Mouse (Mus musculus) spleen, postnatal 10 days (tissue): Measurements from ENCODE around the gene Cyp2a4.
"Not testable (repeated sequence)": the region's sequence is repeated elsewhere in the genome, so short reads cannot be mapped to it uniquely, and the experiment has no call there.

Source experiments
- DNase-seq, 2 experiments: peaks; one replicate each; pipeline ENCODE4 v3.0.0; 2021 to 2022; ENCODE audit warnings: low spot score in 2 of 2

The Cyp2a4 gene

DNA sequence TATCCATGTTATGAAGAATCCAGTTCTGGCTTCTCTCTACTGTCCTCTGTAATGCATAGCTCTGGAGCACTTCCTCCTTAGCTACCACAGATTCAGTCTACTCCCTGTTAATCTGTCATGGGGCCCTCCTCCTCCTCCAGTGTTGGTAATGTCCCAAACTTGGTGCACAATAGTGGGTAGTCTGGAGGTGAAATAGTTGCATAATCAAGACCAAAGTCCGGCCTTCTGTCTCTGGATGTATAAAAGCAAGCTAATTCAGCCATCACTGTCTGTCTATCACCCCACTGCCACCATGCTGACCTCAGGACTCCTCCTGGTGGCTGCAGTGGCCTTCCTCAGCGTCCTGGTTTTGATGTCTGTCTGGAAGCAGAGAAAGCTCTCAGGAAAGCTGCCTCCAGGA lies at the start of gene Cyp2a4:
Gene Cyp2a4 (plus strand): TSS at position 244 of the 400 bp plus-strand sequence.
- DNase-seq, result not testable (repeated sequence)

DNA sequence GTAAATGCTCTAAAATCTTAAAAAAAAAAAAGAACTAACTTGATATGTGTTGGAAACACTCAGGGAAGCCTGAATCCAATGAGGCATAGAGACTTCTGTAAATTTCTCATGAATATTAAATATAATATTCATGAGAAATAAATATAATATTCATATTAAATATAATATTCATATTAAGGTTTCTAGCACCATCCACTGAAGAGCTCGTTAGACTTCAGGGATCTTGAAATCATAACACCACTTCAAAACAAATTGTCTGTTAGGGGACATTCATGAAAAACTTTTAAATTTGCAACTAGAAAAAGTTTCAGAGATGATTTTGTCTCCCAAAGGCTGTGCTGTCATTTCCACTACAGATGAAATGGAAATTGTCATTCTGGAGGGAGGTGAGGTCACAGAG lies 46.9 kb upstream of the Cyp2a4 start, which contains the start of gene Vmn1r184:
Gene Vmn1r184 (plus strand): TSS at position 301 of the 400 bp plus-strand sequence.
- DNase-seq, result not testable (repeated sequence)

DNA sequence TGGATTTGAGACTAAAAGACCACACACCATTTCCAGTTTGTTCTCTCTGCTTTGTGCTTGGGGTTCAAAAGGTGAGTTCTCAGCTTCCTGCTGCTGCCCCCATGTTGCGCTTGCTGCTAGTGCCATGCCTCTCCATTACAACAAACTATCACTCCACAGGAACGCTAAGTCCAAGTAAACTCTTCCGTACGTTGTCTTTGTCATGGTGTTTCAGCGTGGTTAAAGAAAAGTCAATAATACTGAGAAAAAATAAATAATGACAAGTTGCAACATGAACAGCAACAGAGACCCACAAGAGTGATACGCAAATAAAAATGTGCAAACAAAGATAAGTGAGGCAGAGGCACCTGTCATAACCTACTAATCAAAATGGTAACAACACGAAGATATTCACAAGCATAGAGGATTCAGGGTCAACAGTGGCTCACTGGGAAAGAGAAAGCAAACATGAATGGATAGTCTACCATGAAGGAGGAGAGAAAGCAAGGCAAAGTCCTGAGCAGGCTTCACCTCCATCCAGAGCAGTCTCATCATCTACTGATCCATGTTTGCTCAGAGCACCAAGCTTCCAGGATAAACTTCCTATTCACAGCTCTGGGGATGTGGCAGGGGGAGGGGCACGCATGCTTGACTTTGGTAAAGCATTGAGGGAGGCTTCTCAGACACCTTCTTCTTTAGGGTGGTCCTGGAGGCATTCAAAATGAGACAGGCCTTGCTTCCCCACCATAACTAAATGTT lies 3.4 kb upstream of the Cyp2a4 start:
- not testable (repeated sequence) for DNase-seq

DNA sequence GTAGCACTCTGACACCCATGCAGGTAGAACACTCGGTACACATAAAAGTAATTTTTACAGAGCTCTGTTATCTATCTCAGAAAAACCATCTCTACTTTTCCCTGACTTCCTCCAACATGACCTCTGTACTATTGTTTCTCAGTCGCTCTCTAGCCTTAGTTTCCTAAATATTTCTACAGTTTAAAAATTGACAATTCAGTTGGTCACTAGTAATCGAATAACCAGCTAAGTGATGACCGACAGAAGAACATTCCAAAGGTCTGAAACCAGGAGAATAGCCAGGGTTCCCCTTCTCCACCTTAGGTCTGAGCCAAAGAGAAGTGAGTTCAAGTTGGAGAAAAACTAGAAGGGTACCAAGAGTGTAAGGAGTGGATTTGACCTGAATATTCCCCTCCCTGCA lies 4.8 kb downstream of the Cyp2a4 start:
- DNase-seq, result not testable (repeated sequence)

DNA sequence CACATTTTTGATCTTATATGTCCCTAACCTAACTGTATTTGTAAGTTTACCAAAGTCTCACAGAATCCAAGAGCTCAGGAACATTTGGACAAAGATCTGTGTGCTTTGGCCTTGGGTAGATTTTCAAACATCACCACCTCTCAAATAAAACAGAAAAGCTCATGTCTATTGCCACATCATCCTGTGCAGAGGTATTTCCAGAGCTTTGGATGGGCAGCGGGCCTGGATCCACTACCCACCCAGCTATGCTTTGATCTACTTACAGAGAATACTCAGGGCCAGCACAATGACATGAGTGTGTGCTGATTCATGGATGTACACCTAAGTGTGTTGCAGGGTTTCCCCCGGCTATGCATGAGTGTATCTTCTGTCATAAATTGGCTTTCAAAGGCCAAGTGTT lies 8.2 kb downstream of the Cyp2a4 start:
- not testable (repeated sequence) for DNase-seq

DNA sequence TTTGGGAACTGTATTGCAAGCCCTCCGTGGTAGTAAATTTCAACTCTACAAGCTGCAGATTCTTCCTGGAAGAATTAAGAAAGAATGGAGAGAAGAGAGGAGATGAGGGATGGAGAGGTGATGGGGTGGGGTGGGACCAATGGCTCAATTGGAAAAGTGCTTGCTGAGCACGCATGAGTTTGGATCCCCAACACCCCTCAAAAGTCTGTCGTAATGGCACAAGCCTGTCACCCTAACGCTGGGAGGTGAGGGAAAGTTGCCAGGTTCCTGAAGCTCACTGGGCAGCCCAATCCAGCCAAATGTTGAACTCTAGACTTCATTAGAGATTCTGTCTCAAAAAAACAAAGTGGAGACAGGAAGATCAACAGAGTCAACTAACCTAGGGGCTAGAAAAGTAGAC lies 8.8 kb downstream of the Cyp2a4 start:
- not testable (repeated sequence) for DNase-seq

DNA sequence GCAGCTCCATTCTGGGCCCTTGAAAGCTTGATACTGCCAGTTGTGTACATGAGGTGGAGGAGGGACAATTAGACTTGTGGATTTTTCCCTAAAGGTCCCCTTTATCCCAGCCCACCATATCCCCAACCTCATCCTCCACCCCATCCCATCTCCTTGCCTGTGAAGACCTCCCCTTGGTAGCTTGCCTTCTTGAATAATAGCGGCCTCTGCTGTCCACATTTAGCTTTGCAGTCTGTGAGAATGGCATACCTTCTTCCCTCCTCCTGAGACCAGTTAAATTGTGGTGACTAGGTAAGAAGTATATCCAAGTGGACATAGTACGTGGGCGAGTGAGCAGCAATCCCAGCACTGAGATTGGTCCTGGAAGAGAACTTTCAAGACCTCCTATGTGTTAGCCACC lies 13.4 kb downstream of the Cyp2a4 start:
- not testable (repeated sequence) for DNase-seq

DNA sequence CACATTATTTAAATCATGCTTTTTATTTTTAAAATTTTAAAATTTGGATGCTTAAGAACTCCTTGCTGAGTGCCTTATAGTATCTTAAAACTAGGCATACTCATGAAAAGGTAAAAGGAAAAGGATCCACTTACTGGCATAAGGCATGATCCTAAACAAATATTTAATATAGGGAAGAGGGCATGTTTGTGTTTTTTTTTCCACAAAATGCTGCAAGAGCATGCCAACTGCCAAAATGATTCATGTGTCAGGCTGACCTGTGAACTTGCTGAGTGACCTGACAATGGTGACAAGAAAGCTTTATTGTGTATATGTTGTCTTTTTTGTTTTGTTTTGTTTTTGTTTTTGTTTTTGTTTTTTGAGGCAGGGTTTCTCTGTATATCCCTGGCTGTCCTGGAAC lies 43.2 kb downstream of the Cyp2a4 start:
- DNase-seq, result not testable (repeated sequence)

DNA sequence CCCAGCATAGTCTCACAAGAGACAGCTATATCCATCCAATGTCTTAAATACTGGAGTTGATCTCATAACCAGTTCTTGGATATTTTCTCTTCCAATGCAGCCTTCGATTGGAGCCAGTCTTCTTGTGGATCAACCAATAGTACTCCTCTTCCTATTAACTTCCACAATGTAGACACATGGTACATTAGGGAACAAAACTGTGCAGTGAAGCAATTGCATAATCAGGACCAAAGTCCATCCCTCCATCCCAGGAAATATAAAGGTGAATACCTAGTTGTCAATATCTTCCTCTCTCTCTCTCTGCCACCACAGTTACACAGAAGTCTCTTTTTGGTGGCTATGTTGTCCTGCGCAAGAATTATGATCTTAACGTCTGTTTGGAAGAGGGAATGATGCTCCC lies 45.3 kb downstream of the Cyp2a4 start:
- not testable (repeated sequence) for DNase-seq

DNA sequence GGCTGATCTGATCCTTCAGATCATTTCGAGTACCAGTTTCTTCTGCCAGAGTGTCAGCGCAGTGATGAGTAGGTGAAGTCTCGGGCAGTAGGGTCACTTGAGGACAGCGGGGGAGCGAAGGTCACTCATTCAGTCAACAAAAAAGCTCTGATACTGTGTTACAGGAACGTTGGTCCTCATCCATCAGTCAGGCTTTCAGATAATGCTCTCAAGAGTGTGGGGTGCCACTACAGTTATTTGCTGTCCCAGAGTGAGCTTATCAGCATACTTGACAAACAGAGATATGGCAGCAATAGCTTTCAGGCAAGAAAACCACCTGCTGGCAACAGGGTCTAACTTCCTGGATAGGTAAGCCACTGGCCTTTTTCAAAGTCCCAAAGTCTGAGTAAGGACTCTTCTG lies 49.8 kb downstream of the Cyp2a4 start:
- DNase-seq, result not testable (repeated sequence)
